Mouse (Mus musculus): ENCODE measurements around the gene Zfp385b. TPM values are rescaled to one million over a fixed set of nuclear protein-coding genes. Genes with fewer than 3 reads are reported as not detected.

The Zfp385b gene
- total RNA-seq, 2 experiments from 2014 or later, result 48.2 to 49.2 TPM

DNA sequence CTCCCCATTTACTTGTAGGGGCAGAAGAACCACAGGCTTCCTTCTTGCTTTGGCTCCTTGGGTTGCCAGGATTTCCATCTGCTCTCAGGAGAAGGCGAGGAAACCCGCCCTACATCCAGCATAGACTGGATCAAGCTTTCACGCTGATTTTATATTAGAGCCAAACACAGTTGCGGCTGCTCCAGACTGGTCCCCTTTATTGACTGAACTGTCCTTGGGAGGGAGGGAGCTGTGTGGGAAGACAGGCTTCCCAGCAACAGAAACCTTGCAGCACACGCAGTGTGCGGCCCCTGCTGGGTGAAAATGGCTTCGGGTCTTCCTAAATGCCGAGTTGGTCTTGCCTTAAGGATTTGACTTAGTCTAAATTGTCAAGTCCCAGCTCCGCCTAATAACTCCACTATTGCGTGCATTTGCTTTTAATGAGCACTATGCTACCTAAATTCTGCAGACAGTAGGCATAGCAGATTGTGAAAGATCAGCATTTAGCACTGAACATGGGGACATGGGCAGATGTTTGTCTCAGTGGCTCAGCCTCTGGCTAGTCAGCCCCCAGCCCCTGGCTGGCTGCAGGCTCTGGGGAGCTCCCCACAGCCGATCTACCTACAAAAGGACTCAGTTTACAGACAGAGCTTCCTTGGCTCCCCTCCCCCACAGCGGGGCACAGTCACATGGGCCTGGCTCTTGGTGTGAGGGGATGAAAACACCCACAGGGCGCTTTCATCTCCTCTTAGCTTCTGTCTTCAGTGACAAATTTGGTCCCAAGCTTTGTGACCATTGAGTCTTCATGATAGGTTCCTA is 417.8 kb downstream of the Zfp385b start:
- DNase-seq (ENCODE audit: low spot score in 2 of 2), result peak in 1 of 2 experiments; percentile 12

DNA sequence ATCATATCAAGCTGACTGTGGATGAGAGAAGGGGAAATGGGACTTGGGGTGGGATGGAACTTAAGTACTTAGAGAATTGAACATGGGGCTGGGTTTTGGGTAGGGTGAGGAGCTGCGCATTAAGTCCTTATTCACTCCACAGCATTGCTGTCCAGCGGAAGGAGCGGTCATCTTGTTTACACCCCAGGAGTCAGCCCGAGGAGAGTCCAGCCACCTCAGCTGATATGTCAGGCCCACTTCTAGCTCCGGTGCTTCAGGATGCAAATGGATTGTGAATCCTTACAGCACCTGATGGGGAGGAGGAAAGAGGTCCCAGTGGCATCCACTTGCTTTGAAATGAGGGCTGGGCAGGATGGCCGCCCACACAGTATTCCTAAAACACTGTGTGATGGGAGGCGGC is 425.6 kb downstream of the Zfp385b start:
- DNase-seq (ENCODE audit: low spot score in 2 of 2), result no peak

DNA sequence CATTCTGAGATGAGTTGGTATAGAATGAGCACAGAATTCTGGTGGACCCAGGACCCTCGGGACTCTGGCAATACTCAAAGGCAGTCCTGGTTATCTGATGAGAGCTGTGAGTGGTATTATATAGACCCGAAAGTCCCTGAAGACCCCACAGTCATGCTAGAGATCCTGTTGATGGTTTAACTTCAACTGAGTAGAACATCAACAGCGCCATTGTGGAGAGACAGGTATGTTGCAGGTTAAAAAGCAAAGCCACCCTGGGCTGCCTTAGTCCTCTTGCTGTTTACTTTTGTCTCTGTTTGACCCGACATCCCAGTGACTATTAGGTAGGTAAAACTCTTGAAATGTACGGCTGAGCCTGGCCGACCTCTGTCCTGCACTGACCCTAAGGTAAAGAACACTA is 431.3 kb downstream of the Zfp385b start:
- no peak for DNase-seq (ENCODE audit: low spot score in 2 of 2)

DNA sequence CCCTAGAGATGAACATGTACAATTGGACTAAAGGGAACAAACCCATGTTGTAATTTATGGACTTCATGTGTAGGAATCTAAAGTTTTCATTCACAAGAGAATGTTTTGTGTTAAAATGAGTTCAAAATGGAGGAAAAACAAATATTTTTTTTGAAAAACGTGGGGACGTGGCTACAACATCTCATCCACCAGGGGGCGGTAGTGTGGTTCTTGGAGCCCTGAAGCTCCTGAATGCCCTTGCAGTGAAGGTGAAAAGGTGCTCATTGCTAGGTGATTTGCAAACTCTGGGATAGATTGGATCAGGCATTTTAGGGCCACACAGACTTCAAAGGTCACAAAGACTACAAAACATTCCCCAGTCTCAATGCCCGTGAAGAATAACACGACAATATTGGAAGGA is 432.9 kb downstream of the Zfp385b start:
- DNase-seq (ENCODE audit: low spot score in 2 of 2), result peak; percentile 52 to 74

DNA sequence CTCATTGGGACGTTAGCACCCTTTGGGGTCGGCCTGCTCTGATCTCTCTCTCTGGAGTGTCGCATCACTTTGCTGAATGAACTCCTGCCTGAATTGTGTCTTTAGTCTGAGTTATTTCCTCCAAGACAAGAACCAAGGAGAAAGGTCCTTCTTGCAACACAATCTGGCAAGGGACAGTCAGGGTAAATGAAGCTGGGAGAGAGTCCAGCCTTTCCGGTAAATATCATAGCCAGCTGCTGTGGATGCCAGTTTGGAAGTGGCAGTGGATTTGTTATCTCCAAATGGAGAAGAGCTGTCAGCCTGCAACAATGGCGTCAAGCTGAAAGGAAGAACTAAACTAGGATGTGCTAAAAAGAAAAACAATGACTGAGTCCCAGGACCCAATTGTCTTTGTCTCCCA is 436.7 kb downstream of the Zfp385b start:
- no peak for DNase-seq (ENCODE audit: low spot score in 2 of 2)

DNA sequence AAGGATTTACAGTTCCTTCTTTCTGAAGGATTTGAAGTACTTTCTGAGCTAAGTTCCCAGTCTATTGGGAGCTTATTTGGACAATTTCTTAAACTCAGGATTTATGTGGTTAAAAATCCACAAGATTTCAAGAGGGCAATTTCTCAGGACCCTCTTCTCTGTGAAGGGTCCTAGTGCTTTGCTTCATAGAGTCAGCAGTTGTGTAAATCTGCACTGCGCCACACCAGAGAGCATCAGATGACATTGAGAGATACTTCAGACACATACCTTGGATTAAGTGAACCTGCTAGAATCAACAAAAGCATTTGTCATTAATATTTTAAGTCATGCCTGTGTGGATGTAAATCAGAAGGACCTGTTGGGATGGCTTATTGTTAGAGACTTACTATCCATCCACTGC is 439.5 kb downstream of the Zfp385b start:
- DNase-seq (ENCODE audit: low spot score in 2 of 2), result no peak

DNA sequence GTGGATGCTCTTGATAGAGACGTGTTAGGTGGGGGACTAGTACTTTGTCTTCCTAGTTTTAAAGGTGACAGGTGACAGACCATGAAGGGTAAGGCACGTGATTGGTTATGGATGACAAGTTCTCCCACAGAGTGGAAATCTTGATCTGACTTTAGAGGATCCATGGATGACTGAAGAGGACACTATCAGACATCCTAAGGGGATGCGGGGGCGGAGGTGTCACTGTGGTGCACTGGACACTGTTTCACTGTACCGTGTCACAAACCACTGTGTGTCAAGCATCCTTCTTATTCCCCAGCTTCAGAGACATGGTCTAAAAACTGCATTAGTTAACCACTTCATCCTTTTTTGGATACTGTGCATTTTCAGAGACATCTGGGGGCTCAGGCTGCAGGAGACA is 440.1 kb downstream of the Zfp385b start:
- DNase-seq (ENCODE audit: low spot score in 2 of 2), result no peak

DNA sequence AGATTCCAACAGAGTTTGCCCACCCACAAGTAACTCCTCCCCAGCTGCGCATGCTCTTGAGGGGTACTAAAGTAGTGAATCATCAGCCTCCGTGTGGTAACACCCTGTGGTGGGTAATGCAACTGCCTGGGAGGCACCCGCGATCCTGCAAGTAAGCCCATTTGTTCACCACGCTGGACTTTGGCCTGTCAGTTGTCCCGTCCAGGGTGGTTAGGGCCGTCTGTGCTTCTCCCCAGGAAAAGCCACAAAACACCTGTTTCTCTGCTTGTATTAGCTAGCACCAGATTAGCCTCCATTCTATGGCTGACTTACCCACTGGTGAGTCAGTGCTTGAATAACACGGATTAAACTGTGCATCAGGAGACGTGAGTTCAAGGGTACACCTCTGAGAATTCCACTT is 442.6 kb downstream of the Zfp385b start:
- DNase-seq (ENCODE audit: low spot score in 2 of 2), result no peak

DNA sequence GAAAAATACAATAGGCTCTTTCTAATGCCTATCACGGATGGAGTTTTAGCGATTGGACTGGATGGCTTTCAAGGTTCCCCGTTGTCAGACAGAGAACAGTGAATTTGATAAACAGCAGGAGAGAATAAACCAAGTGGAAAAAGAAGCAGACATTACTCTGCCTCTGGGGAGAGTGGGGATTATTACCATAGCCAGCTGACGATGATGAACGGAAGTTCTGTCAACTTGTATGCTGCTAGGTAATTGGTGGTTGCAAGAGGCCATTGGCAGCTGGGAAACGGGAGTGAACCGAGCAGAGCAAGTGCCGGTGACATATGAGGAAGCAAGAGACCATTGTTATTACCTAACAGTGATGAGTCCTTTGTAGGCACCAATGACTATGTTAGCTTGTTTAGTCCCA is 444.3 kb downstream of the Zfp385b start:
- no peak for DNase-seq (ENCODE audit: low spot score in 2 of 2)

DNA sequence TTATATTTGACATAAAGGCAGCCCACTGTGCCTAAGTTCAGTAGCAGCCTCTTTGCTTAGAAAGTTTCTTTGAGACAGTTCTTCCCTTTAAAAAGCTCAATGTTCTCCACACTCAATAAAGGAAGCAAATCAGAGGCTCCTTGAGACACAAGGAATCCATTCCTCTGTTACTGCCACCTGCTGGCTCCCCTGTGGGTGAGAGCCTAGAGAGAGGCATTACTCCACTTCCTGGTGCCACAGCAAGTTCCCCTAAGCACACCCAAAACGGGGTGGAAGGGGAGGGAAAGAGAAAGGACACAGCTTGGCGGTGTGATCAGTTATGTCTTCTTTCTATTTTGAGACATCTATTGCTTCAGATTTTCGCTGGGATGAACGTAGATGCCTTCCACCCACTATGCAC is 450.3 kb downstream of the Zfp385b start:
- DNase-seq (ENCODE audit: low spot score in 2 of 2), result no peak

Other genes with a start within 250 kb of the Zfp385b start
- gene Cwc22, start 126.7 kb upstream of the Zfp385b start, total RNA-seq (2021), result 10 to 100 TPM; 27.3 to 29.3 TPM